9 mouse cellular contexts compared by ENCODE assay signal in the genomic region with DNA sequence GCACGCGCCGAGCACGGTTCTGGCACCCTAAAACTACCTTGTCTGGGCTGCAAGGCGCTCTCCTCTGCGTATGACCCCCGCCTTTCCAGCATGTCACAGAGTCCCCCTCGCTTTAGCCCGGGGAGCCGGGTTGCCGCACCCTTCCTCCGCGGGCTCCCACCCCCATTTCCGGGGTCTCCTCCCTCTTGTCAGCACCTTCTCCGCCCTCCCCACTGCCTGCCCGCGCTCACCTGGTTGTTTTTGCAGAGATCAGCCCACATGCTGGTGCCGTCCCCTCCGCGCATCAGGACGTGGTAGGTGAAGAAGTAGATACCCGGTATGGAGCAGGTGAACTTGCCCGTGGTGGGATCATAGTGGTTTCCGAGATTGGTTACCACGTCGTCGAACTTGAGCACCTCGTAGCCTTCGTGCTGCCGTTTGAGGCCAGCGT. TPM values are rescaled to one million over a fixed set of nuclear protein-coding genes. Genes with fewer than 3 reads are reported as not detected.
A peak's percentile ranks its signal among the peaks of the same experiment; 100 is the strongest.
DNase-seq lines count a peak whose midpoint lies in the region; ATAC-seq lines count a peak whose summit lies in the region.
"Had no signal": no experiment of that assay in that cellular context is flagged by ENCODE, and none has a peak within 500 bp of the region (broad histone marks: within the 10 kb centered on the region; RNA-seq: fewer than 3 reads in every experiment).

No protein-coding gene starts in this region.

- peak overlapping the region; percentile 97 for H3K4me2 ChIP-seq in hindbrain, embryonic 11.5 days (replicated peaks; ENCODE audit: low read depth, low read length)
- peak overlapping the region; percentile 99 for H3K4me2 ChIP-seq in limb, embryonic 13.5 days (replicated peaks)

- 0 out of 2 replicates have a peak, but pooled peaks cover 7% of the 10 kb centered on the region for H3K4me1 ChIP-seq in hindbrain, embryonic 11.5 days (replicated peaks; ENCODE audit: control insufficient read depth, insufficient read depth, low read length)
- peaks cover 26% of the 10 kb centered on the region for H3K4me1 ChIP-seq in limb, embryonic 13.5 days

- H3K27me3 ChIP-seq in hindbrain, embryonic 11.5 days (ENCODE audit: control insufficient read depth, insufficient read depth, low read length): peaks cover 27% of the 10 kb centered on the region
- peaks cover 52% of the 10 kb centered on the region for H3K27me3 ChIP-seq in limb, embryonic 13.5 days

- no peaks in the 10 kb centered on the region for H3K9me3 ChIP-seq in hindbrain, embryonic 11.5 days (ENCODE audit: control insufficient read depth, low read length)
- no peaks in the 10 kb centered on the region for H3K9me3 ChIP-seq in limb, embryonic 13.5 days

- 0 out of 2 replicates have a peak, but pooled peaks have one; percentile 15 for ATAC-seq in cerebellum, adult (ENCODE audit: insufficient number of reproducible peaks, low FRiP score, low TSS enrichment)
- ATAC-seq in hindbrain, embryonic 11.5 days (ENCODE audit: low FRiP score): peak; percentile 45
- ATAC-seq in limb, embryonic 13.5 days (ENCODE audit: low FRiP score, low read depth): peak; percentile 54; the same call in 1 of the 2 replicates

- WGBS in hindbrain, embryonic 11.5 days: under 1% methylated on average over 31 of the region's 31 CpGs
- 2% methylated on average over 31 of the region's 31 CpGs for WGBS in limb, embryonic 13.5 days

- DNase-seq in cerebellum, adult 11-12 months: no peak
- peak; percentile 9 to 19 for DNase-seq in lung, postnatal 4 days
- no peak for DNase-seq in lung, postnatal 36 days
- peak; percentile 52 for DNase-seq in hindbrain, embryonic 11.5 days (ENCODE audit: low spot score)
- peak; percentile 18 for DNase-seq in right cerebral cortex, postnatal 14 days
- no peak for DNase-seq in ovary, postnatal 14 days (ENCODE audit: low spot score)

- no peaks in the 10 kb centered on the region for H3K36me3 ChIP-seq in hindbrain, embryonic 11.5 days (ENCODE audit: control insufficient read depth, insufficient read depth, low read length)
- H3K36me3 ChIP-seq in limb, embryonic 13.5 days: no peaks in the 10 kb centered on the region

- peak overlapping the region; percentile 59 for H3K4me3 ChIP-seq in hindbrain, embryonic 11.5 days (ENCODE audit: low read depth, low read length)
- peak overlapping the region; percentile 60 for H3K4me3 ChIP-seq in limb, embryonic 13.5 days

- peak overlapping the region; percentile 67 for H3K9ac ChIP-seq in hindbrain, embryonic 11.5 days (ENCODE audit: low read depth, low read length)
- peak overlapping the region; percentile 65; the same call in 1 of the 2 replicates for H3K9ac ChIP-seq in limb, embryonic 13.5 days

- peak overlapping the region; percentile 76 for H3K27ac ChIP-seq in hindbrain, embryonic 11.5 days (ENCODE audit: low read depth, low read length)
- no peak overlapping the region for H3K27ac ChIP-seq in limb, embryonic 13.5 days

RNA-seq across cellular contexts. Expression of gene C1ql3, which starts 1.6 kb away (rescaled TPM):
- 7.9 and 8.3 TPM in 2 replicates for polyA plus RNA-seq in hindbrain, embryonic 11.5 days (2014; fragmentation: Nextera tagmentation; extraction: Ambion mirVana)
- polyA plus RNA-seq in limb, embryonic 13.5 days (2015; fragmentation: Nextera tagmentation; extraction: Ambion mirVana): 0.80 and 1.0 TPM in 2 replicates
- polyA plus RNA-seq: C2C12 had no signal

Comparison
In these comparisons a context has a peak if more than half of its experiments do, and no peak if none do; other contexts are left out.
1. DNase-seq: peak in lung, postnatal 4 days (2 of 2), hindbrain, embryonic 11.5 days (single experiment) and right cerebral cortex, postnatal 14 days (single experiment); none in cerebellum, adult 11-12 months (single experiment), lung, postnatal 36 days (single experiment) and ovary, postnatal 14 days (single experiment).
2. Peak in every context shown above with its lines, with median percentiles within 50 percentile points of each other: ATAC-seq.